Mouse (Mus musculus): ENCODE data around the gene Rnaseh1. TPM values are rescaled to one million over a fixed set of nuclear protein-coding genes. Genes with fewer than 3 reads are reported as not detected.

Gene Rnaseh1
- polyA plus RNA-seq (2015; fragmentation: Nextera tagmentation; extraction: Ambion mirVana), result 9.9 and 12.8 TPM in 2 replicates

GRCm38 (mm10) chr12:28649141-28650110 lies at the start of gene Rnaseh1:
Rnaseh1 (plus strand) TSS chr12:28649602.

GRCm38 (mm10) chr12:28623195-28623594 lies 26.2 kb upstream of the Rnaseh1 start, which contains the start of gene Colec11:
Colec11 (minus strand) TSS chr12:28623377.

GRCm38 (mm10) chr12:28635535-28636476 lies 13.6 kb upstream of the Rnaseh1 start, which contains the start of gene Rps7:
Rps7 (minus strand) TSS chr12:28635953.

GRCm38 (mm10) chr12:28675121-28675924 lies 25.9 kb downstream of the Rnaseh1 start, which contains the start of gene Adi1:
Adi1 (plus strand) TSS chr12:28675231.

Small RNA genes lying within 50 kb of the gene (microRNA-seq; reads per million reads assigned to microRNA genes)
- gene Mir6937, result 0 reads per million in 2 experiments

Other genes with a start within 250 kb of the Rnaseh1 start
- 0.36 and 0.46 TPM in 2 replicates for gene Dcdc2c, start 97.2 kb upstream of the Rnaseh1 start, polyA plus RNA-seq (2015; fragmentation: Nextera tagmentation; extraction: Ambion mirVana)
- gene Allc, start 67.1 kb upstream of the Rnaseh1 start, polyA plus RNA-seq (2015; fragmentation: Nextera tagmentation; extraction: Ambion mirVana), result not detected in 2 replicates
- gene Colec11, start 26.2 kb upstream of the Rnaseh1 start, polyA plus RNA-seq (2015; fragmentation: Nextera tagmentation; extraction: Ambion mirVana), result 0.76 and 0.91 TPM in 2 replicates
- 490 and 495 TPM in 2 replicates for gene Rps7, start 13.6 kb upstream of the Rnaseh1 start, polyA plus RNA-seq (2015; fragmentation: Nextera tagmentation; extraction: Ambion mirVana)
- gene Adi1, start 25.6 kb downstream of the Rnaseh1 start, polyA plus RNA-seq (2015; fragmentation: Nextera tagmentation; extraction: Ambion mirVana), result 29.5 and 39.6 TPM in 2 replicates
- 15.1 and 15.7 TPM in 2 replicates for gene Trappc12, start 100.9 kb downstream of the Rnaseh1 start, polyA plus RNA-seq (2015; fragmentation: Nextera tagmentation; extraction: Ambion mirVana)
- gene Eipr1, start 102.2 kb downstream of the Rnaseh1 start, polyA plus RNA-seq (2015; fragmentation: Nextera tagmentation; extraction: Ambion mirVana), result 8.4 and 10.3 TPM in 2 replicates